Mouse (Mus musculus): ENCODE measurements around the gene Utp20. TPM values are rescaled to one million over a fixed set of nuclear protein-coding genes. Genes with fewer than 3 reads are reported as not detected.

The Utp20 gene
- total and polyA plus RNA-seq, 2 experiments from 2014 or later: 3.8 to 5.0 TPM

GRCm38 (mm10) chr10:88708671-88709523 is 117.7 kb downstream of the Utp20 start:
- H3K9ac ChIP-seq (replicated peaks; ENCODE audit: low read depth, low read length): no peak overlapping the region
- H3K27ac ChIP-seq (ENCODE audit: low read depth): no peak overlapping the region
- H3K4me1 ChIP-seq (ENCODE audit: control insufficient read depth, insufficient read depth): no peaks in the 10 kb centered on the region
- no peak for TF ChIP-seq EP300 (IDR thresholded peaks at IDR 0.05; ENCODE audit: low read depth)
- no peak for TF ChIP-seq CTCF (IDR thresholded peaks at IDR 0.05; ENCODE audit: low read depth)
- no peak overlapping the region for H3K4me3 ChIP-seq (ENCODE audit: low read depth, low read length)
- ATAC-seq (ENCODE audit: insufficient read depth, low read depth): no peak
- H3K27me3 ChIP-seq (ENCODE audit: control insufficient read depth, insufficient read depth, low read length): no peaks in the 10 kb centered on the region
- no peaks in the 10 kb centered on the region for H3K9me3 ChIP-seq (replicated peaks; ENCODE audit: control insufficient read depth, low read length)
- DNase-seq (ENCODE audit: low spot score): no peak
- no peak overlapping the region for H3K4me2 ChIP-seq (ENCODE audit: low read depth, low read length)
- WGBS: 49% methylated on average over 10 of the region's 10 CpGs
- H3K36me3 ChIP-seq (replicated peaks; ENCODE audit: control insufficient read depth, insufficient read depth, low read length): no peaks in the 10 kb centered on the region

GRCm38 (mm10) chr10:88700938-88701337 is 125.7 kb downstream of the Utp20 start:
- Histone ChIP-seq H3K9me3 (replicated peaks; ENCODE audit: control insufficient read depth, low read length) (no peaks in the 10 kb centered on the region), H3K27me3 (ENCODE audit: control insufficient read depth, insufficient read depth, low read length) (no peaks in the 10 kb centered on the region), H3K4me2 (ENCODE audit: low read depth, low read length) (no peak overlapping the region), H3K36me3 (replicated peaks; ENCODE audit: control insufficient read depth, insufficient read depth, low read length) (no peaks in the 10 kb centered on the region), H3K27ac (ENCODE audit: low read depth) (no peak overlapping the region), H3K9ac (replicated peaks; ENCODE audit: low read depth, low read length) (no peak overlapping the region), H3K4me1 (ENCODE audit: control insufficient read depth, insufficient read depth) (no peaks in the 10 kb centered on the region), H3K4me3 (ENCODE audit: low read depth, low read length) (no peak overlapping the region)
- ATAC-seq (ENCODE audit: insufficient read depth, low read depth) (no peak), DNase-seq (ENCODE audit: low spot score) (no peak)
- TF ChIP-seq CTCF (IDR thresholded peaks at IDR 0.05; ENCODE audit: low read depth): no peak
- no peak for TF ChIP-seq EP300 (IDR thresholded peaks at IDR 0.05; ENCODE audit: low read depth)
- 71% methylated on average over 6 of the region's 6 CpGs for WGBS

Other genes with a start within 250 kb of the Utp20 start
- gene Mybpc1, start 221.7 kb downstream of the Utp20 start, total RNA-seq (2014; rRNA removed; ENCODE audit: low replicate concordance): 4.3 TPM in 1 of 2 replicates, not detected in the other
- 0.78 and 0.81 TPM in 2 replicates for gene Mybpc1, start 221.7 kb downstream of the Utp20 start, polyA plus RNA-seq (2015; fragmentation: Nextera tagmentation; extraction: Ambion mirVana)
- gene Spic, start 141.8 kb downstream of the Utp20 start, total RNA-seq (2014; rRNA removed; ENCODE audit: low replicate concordance): not detected in 2 replicates
- 0.11 and 0.25 TPM in 2 replicates for gene Spic, start 141.8 kb downstream of the Utp20 start, polyA plus RNA-seq (2015; fragmentation: Nextera tagmentation; extraction: Ambion mirVana)
- 45.1 and 84.5 TPM in 2 replicates for gene Arl1, start 95.9 kb downstream of the Utp20 start, total RNA-seq (2014; rRNA removed; ENCODE audit: low replicate concordance)
- 124 and 125 TPM in 2 replicates for gene Arl1, start 95.9 kb downstream of the Utp20 start, polyA plus RNA-seq (2015; fragmentation: Nextera tagmentation; extraction: Ambion mirVana)
- not detected in 2 replicates for gene Slc5a8, start 59.2 kb upstream of the Utp20 start, total RNA-seq (2014; rRNA removed; ENCODE audit: low replicate concordance)
- gene Slc5a8, start 59.2 kb upstream of the Utp20 start, polyA plus RNA-seq (2015; fragmentation: Nextera tagmentation; extraction: Ambion mirVana): 0.10 TPM in 1 of 2 replicates, not detected in the other

All from heart, postnatal 0 days (tissue).